Mouse (Mus musculus): ENCODE data around the gene Gm47289.

GRCm38 (mm10) chr9:119119409-119120167 lies 39.4 kb upstream of the Gm47289 start:
- TF ChIP-seq CTCF (IDR thresholded peaks at IDR 0.05; ENCODE audit: extremely low read depth, insufficient read depth, insufficient read length, insufficient replicate concordance) (no peak), POLR2A (IDR thresholded peaks at IDR 0.05; ENCODE audit: low read depth, low read length) (no peak)

All from spleen, adult 2 months (tissue).